Mouse (Mus musculus) kidney, postnatal 0 days (tissue): Measurements from ENCODE around the gene Ccm2. TPM values are rescaled to one million over a fixed set of nuclear protein-coding genes. Genes with fewer than 3 reads are reported as not detected.
"Not testable (repeated sequence)": the region's sequence is repeated elsewhere in the genome, so short reads cannot be mapped to it uniquely, and the experiment has no call there.

Experiments used
- ATAC-seq: fragments of 200-750 bp; cut with Nextera tagmentation; replicated peaks from 2 replicates; pipeline ENCODE4 v1.8.0; 2017; ENCODE audit warnings: low read depth, moderate number of reproducible peaks, moderate TSS enrichment, moderate library complexity; ENCODE audit not compliant: low FRiP score
- DNase-seq: peaks from one replicate; pipeline ENCODE4 v3.0.0-alpha.2; 2016; ENCODE audit warnings: low spot score
- H3K27ac ChIP-seq: fragments of 300-500 bp; sonication (generic); 2 replicates; pipeline ENCODE4 v1.5.1; 2014; ENCODE audit warnings: mild to moderate bottlenecking
- H3K27me3 ChIP-seq: fragments of 300-500 bp; sonication (generic); 2 replicates; pipeline ENCODE4 v1.6.1; 2014; ENCODE audit warnings: low read length, mixed read lengths; ENCODE audit not compliant: insufficient read depth
- H3K36me3 ChIP-seq: fragments of 300-500 bp; sonication (generic); 2 replicates; pipeline ENCODE4 v1.6.1; 2014; ENCODE audit warnings: low read length, mixed read lengths; ENCODE audit not compliant: insufficient read depth
- H3K4me1 ChIP-seq: fragments of 300-500 bp; sonication (generic); replicated peaks from 2 replicates; pipeline ENCODE4 v1.6.1; 2014; ENCODE audit warnings: antibody characterized with exemption, low read length, mixed read lengths; ENCODE audit not compliant: insufficient read depth
- H3K4me2 ChIP-seq: fragments of 300-500 bp; sonication (generic); 2 replicates; pipeline ENCODE4 v1.6.1; 2014; ENCODE audit warnings: mild to moderate bottlenecking, low read length, moderate library complexity, mixed read lengths
- H3K4me3 ChIP-seq: fragments of 300-500 bp; sonication (generic); replicated peaks from 2 replicates; pipeline ENCODE4 v1.5.1; 2014; ENCODE audit warnings: low read depth, low read length
- H3K9ac ChIP-seq: fragments of 300-500 bp; sonication (generic); 2 replicates; pipeline ENCODE4 v1.6.1; 2014; ENCODE audit warnings: low read depth, low read length
- H3K9me3 ChIP-seq: fragments of 300-500 bp; sonication (generic); replicated peaks from 2 replicates; pipeline ENCODE4 v1.6.1; 2016; ENCODE audit warnings: low read length, inconsistent platforms, mixed read lengths
- CTCF ChIP-seq: IDR thresholded peaks from 2 replicates; pipeline ENCODE4 v1.5.1; 2016; ENCODE audit warnings: antibody characterized with exemption, low read depth, mild to moderate bottlenecking, moderate library complexity
- WGBS: fragments of 180-500 bp; shearing (Covaris S2); extraction: QIAGEN DNeasy Blood & Tissue Kit; methylation state at CpG from one replicate; pipeline ENCODE4 v1.1.7; 2014; 5-methylcytosine and 5-hydroxymethylcytosine counted together
- polyA plus RNA-seq: library from polyadenylated mRNA; unstranded; fragments of >200 nt; fragmentation: Nextera tagmentation; extraction: Ambion mirVana; gene quantifications from 2 replicates; pipeline ENCODE4 v1.2.1, GENCODE M21; 2015

Ccm2 gene
- polyA plus RNA-seq, 1 experiment from 2014 or later, result 63.8 TPM

DNA sequence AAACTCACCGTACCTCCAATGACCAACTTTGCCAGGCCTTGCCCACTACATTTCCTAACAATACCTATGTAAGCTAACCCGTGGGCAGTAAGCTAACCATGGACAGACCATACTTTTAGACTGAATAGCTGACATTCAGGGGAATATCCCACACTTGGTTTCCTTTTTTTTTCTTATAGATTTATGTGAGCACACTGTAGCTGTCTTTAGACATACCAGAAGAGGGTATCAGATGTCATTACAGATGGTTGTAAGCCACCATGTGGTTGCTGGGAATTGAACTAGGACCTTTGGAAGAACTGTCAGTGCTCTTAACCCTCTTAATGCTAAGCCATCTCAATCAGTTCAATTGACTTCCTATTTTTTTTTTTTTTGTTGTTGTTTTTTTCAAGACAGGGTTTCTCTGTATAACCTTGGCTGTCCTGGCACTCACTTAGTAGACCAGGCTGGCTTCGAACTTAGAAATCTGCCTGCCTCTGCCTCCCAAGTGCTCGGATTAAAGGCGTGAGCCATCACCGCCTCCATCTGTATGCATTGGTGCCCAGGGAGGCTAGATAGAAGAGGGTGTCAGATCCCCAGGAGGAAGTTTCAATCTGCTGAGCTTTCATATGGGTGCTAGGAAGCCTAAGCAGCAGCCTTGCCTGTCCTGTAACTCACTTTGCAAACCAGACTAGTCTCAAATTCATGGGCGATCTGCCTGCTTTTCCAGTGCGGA lies 22.4 kb upstream of the Ccm2 start:
- peaks cover 6% of the 10 kb centered on the region; the same call in 1 of the 2 replicates for H3K4me1 ChIP-seq
- no peak overlapping the region for H3K4me3 ChIP-seq
- 85% methylated on average over 8 of the region's 8 CpGs for WGBS
- no peaks in the 10 kb centered on the region for H3K27me3 ChIP-seq
- TF ChIP-seq CTCF, result no peak
- H3K4me2 ChIP-seq, result no peak overlapping the region
- peaks cover 24% of the 10 kb centered on the region for H3K36me3 ChIP-seq
- no peak for DNase-seq
- ATAC-seq, result no peak
- no peak overlapping the region for H3K27ac ChIP-seq
- no peak overlapping the region for H3K9ac ChIP-seq
- no peaks in the 10 kb centered on the region for H3K9me3 ChIP-seq

GRCm38 (mm10) chr11:6524880-6525238 lies 21.8 kb upstream of the Ccm2 start:
- Histone ChIP-seq H3K4me2 (no peak overlapping the region), H3K4me3 (no peak overlapping the region), H3K27ac (no peak overlapping the region), H3K4me1 (peaks cover 6% of the 10 kb centered on the region; the same call in 1 of the 2 replicates), H3K9me3 (no peaks in the 10 kb centered on the region), H3K36me3 (peaks cover 24% of the 10 kb centered on the region), H3K27me3 (no peaks in the 10 kb centered on the region), H3K9ac (no peak overlapping the region)
- ATAC-seq (no peak), DNase-seq (no peak)
- TF ChIP-seq CTCF, result no peak
- 91% methylated on average over 4 of the region's 4 CpGs for WGBS

- Histone ChIP-seq H3K27ac (no peak overlapping the region), H3K27me3 (no peaks in the 10 kb centered on the region), H3K9me3 (no peaks in the 10 kb centered on the region), H3K4me1 (peaks cover 6% of the 10 kb centered on the region; the same call in 1 of the 2 replicates), H3K4me3 (no peak overlapping the region), H3K36me3 (peaks cover 24% of the 10 kb centered on the region), H3K9ac (no peak overlapping the region), H3K4me2 (no peak overlapping the region)
- 94% methylated on average over 1 of the region's 1 CpGs for WGBS
- no peak for ATAC-seq
- no peak for TF ChIP-seq CTCF
- DNase-seq, result no peak
Measured at GRCm38 (mm10) chr11:6525241-6525640, 21.4 kb upstream of the Ccm2 start.

DNA sequence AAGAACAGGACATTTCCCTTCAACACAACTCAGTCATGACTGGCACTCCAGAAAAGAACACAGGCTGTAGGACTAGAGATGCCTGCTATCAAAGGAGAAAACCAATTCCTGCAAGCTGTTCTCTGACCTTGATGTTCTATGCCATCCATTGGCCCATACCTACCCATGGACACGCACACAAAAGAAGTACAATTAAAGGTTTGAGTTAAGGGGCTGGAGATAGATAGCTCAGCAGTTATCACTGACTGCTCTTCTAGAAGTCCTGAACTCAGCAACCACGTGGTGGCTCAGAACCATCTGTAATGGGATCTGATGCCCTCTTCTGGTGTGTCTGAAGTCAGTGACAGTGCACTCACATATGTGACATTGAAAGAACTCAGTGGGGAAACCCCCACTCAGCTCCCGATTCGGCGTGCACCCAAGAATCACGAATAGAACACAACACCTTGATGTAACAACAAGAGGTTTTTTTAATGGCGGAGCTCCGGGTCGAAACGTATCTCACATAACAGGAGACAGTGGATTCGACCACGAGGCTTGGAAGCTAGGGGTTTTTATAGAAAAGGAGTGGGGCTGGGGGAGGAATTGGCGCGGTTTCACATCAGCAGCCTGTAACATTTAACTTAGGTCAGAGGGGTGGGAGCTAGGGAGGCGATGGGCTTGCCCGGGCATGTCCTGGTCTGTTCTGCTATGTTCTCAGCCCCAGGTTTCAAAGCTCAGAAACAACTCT lies 20.0 kb upstream of the Ccm2 start:
- H3K27ac ChIP-seq, H3K9me3 ChIP-seq, ATAC-seq, H3K27me3 ChIP-seq, DNase-seq, H3K4me1 ChIP-seq: not testable (repeated sequence)
- WGBS, result 42% methylated on average over 12 of the region's 16 CpGs
- 0 out of 2 replicates have a peak overlapping the region, but pooled peaks have one; percentile 8 for H3K9ac ChIP-seq
- peaks cover 24% of the 10 kb centered on the region for H3K36me3 ChIP-seq
- TF ChIP-seq CTCF, result peak; percentile 14; the same call in 1 of the 2 replicates
- peak overlapping the region; percentile 46; the same call in 1 of the 2 replicates for H3K4me3 ChIP-seq
- peak overlapping the region; percentile 70 for H3K4me2 ChIP-seq

DNA sequence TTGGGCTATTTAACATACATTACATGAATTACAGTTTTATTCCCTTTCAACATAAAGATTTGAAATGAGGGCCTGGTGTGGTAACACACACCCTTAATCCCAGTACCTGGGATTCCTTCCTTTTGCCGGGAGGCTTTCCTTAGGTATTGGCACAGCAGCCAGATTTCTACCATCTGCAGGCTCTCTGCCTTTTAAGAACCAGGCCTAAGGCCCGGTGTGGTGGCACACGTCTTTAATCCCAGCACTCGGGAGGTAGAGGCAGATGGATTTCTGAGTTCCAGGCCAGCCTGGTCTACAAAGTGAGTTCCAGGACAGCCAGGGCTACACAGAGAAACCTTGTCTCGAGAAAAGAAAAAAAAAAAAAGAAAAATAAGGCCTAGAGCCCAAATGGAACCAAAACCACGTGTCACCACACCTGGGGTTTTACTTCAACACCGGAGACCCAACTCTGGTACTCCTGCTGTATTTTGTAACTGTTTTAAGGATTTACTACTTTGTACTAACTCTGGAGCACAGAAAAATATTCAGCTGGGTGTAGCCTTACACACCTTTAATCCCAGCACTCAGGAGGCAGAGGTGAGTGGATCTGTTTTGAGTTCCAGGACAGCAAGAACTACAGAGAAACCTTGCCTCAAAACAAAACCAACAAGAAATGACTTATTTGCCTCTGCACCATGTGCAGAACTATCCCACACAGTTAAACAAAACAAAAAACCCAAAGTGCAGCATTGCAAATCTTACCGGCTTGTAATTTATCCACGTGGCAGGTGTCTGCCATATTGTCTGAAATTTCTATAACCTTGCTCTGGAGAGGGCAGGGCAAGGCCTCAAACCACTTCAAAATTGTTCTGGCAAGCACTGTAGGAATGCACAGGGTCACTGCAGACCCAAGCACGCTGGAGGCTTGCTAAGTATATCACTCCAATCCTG lies 19.2 kb upstream of the Ccm2 start:
- Histone ChIP-seq H3K9me3 (no peaks in the 10 kb centered on the region), H3K9ac (peak overlapping the region; percentile 70), H3K27ac (peak overlapping the region; percentile 87), H3K27me3 (no peaks in the 10 kb centered on the region), H3K4me1 (peaks cover 6% of the 10 kb centered on the region; the same call in 1 of the 2 replicates), H3K4me2 (peak overlapping the region; percentile 70), H3K36me3 (peaks cover 24% of the 10 kb centered on the region), H3K4me3 (peak overlapping the region; percentile 46)
- WGBS, result 6% methylated on average over 10 of the region's 10 CpGs
- DNase-seq, result no peak
- no peak for TF ChIP-seq CTCF
- no peak for ATAC-seq
